Mouse (Mus musculus) sigmoid colon, adult 10 weeks (tissue): ENCODE data around the gene Cpeb1. TPM values are rescaled to one million over a fixed set of nuclear protein-coding genes. Genes with fewer than 3 reads are reported as not detected.

Source experiments
- polyA plus RNA-seq: library from polyadenylated mRNA; stranded (reverse); fragments of 350-450 nt; fragmentation: Illumina TruSeq; extraction: RNeasy Lipid Tissue Mini Kit (QIAGEN cat#74804); gene quantifications from one replicate; pipeline ENCODE4 v1.2.3, GENCODE M21; 2014; ENCODE audit warnings: low read depth, low replicate concordance

Gene Cpeb1
- 13.2 TPM for polyA plus RNA-seq

DNA sequence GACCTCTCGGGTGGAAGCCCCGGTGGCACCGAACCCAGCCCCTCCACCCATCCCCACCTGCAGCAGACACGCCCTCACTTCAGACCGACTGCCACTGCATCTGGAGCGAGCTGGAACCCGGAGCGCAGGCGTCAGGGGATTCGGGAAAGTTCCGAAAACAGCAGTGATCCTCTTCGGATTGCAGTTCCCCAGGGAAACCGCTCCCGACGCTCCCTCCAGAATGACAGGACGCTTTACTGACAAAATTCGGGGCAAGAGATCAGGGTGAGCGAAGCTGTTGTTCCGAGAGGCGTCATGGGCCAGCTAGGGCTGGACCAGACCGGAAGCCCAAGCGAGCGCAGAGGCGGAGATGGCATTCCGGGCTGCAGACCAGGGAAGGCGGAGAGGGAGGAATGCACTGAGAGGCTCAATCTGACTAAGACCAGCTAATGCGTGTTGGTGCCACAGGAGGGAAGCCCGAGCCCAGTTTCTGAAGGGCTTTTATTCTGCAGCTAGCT lies at the start of gene Cpeb1:
Cpeb1 (minus strand) TSS at position 311 of the 497 bp plus-strand sequence.

DNA sequence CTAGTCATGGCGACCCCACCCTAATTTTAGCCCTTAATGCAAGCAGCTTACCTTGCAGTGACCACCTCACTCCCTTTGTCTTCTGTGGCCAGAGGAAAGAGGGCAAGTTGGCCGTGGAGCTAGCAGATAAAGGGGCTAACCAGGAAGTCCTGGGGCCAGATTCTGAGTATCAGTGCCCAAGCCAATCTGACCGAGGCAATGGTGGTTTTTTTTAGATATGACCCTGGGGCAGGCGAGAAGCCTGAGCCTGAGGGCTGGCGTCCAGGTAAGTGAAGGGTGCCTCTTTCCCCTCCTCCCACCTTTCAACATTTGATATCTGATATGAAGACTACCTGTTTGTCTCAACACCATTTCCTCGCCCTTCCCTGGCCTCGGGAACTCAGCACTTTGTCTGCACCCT lies 42.9 kb upstream of the Cpeb1 start, which contains the start of gene BC048679:
BC048679 (minus strand) TSS at position 101 of the 400 bp plus-strand sequence.

DNA sequence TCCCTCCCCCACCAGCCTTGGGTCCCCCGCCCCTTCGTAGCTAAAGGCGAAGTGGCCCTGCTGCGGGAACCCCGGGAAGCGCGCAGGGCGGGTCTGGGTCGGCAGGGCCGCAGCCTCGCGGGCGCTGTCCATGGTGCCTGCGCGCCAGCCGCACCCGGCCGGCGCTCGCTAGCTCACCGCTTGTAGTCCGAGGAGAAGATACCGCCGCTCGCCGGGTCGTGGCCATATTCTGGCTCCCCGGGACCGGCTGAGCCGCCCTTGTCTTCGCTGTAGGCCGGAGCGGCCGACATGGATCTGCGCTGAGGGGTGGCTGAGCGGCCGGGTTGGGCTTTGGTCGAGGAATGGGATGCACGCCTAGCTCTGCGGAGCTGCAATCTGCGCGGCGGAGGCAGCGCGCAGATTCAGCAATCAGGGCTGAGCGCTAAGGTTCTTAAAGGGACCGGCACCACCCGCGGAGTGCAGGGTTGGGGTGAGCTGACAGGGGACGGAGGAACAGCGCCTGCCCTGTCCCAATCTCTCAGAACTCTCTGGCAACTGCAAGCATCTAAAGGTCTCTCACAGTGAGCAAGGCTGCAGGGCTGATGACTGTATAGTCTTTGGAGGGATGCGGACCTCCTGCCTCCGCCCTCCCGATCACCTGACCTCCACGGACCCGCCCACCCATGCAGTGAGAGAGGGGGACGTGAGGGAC lies 38.2 kb upstream of the Cpeb1 start, which contains the start of gene Ap3b2:
Ap3b2 (minus strand) TSS at position 595 of the 691 bp plus-strand sequence.

DNA sequence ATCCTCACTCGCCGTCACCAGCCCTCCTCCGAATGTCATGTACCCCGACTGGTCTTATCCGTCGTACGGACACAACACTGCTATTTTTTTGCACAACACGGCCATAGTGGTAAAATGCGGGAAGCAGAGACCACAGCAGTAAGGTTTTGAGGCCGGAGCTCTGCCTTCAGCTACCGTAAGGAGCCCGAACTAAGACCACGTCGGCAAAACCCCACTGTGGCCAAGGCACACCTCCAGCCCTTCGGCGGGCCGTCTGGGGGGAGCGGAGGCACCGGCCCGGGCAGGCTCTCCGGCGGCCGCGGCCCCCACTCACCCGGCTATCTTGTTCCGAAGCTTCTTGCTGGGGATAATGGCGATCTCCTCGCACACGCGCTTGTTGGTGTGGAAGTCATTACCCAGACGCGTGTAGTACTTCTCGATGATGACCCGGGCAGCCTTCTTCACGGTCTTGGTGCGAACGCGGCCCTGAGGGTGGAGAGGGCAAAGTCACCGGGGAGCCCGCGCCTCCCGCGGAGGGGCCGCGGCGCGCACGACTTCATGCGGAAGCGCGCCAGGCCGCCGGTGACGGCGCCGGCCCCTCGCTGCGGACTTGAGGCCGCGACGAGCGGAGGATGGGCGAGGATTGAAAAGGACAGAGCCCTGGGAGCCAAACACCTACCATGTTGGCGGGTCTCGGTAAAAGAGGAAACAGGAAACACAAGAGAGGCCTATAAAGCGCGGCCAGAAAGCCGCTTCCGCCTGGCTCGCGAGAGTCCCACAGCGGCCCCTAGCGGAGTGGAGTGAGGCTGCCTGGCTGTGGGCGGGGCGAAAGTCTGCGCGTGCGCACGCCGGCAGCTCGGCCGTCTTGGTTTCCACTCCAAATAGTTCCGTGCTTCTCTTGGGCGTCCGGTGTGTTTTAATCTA lies 110.5 kb downstream of the Cpeb1 start, which contains the start of gene Rps17:
Rps17 (minus strand) TSS at position 711 of the 903 bp plus-strand sequence.

Other genes starting within 250 kb of the Cpeb1 start
- gene Pde8a, start 241.9 kb downstream of the Cpeb1 start, polyA plus RNA-seq, result 28.6 TPM
- gene Rps17, start 110.2 kb downstream of the Cpeb1 start, polyA plus RNA-seq, result 327 TPM
- 0.44 TPM for gene Ap3b2, start 38.5 kb upstream of the Cpeb1 start, polyA plus RNA-seq
- not detected for gene BC048679, start 42.8 kb upstream of the Cpeb1 start, polyA plus RNA-seq
- 0.16 TPM for gene Fsd2, start 111.5 kb upstream of the Cpeb1 start, polyA plus RNA-seq
- gene Whamm, start 115.8 kb upstream of the Cpeb1 start, polyA plus RNA-seq, result 10.4 TPM